Mouse (Mus musculus): ENCODE results near the gene Ung.

- no peak for TF ChIP-seq CTCF (IDR thresholded peaks at IDR 0.05; ENCODE audit: insufficient read depth, low read depth, low read length)
- no peak for TF ChIP-seq POLR2A (IDR thresholded peaks at IDR 0.05; ENCODE audit: insufficient read depth, low read depth, low read length)
Measured at GRCm38 (mm10) chr5:114152359-114153092, 22.3 kb downstream of the Ung start.

All from olfactory bulb, adult 2 months (tissue).